Mouse (Mus musculus) bone marrow macrophage, adult 2 months (primary cell): Measurements from ENCODE around the gene Faf2.

Experiments
- CTCF ChIP-seq: IDR thresholded peaks from 2 replicates; pipeline ENCODE4 v1.5.1; 2012; ENCODE audit warnings: low read depth, mild to moderate bottlenecking, low read length, moderate library complexity
- POLR2A ChIP-seq: IDR thresholded peaks from 2 replicates; pipeline ENCODE4 v1.6.1; 2012; ENCODE audit warnings: mild to moderate bottlenecking, low read depth, low read length, borderline replicate concordance

GRCm38 (mm10) chr13:54575489-54575888, 46.1 kb upstream of the Faf2 start:
- no peak for TF ChIP-seq CTCF
- TF ChIP-seq POLR2A, result no peak
